Mouse (Mus musculus) kidney, embryonic 15.5 days (tissue): ENCODE measurements around the gene Rspry1. TPM values are rescaled to one million over a fixed set of nuclear protein-coding genes. Genes with fewer than 3 reads are reported as not detected.
A peak's percentile ranks its signal among the peaks of the same experiment; 100 is the strongest.

Source experiments
- ATAC-seq: fragments of 200-750 bp; cut with Nextera tagmentation; replicated peaks from 2 replicates; pipeline ENCODE4 v1.8.0; 2017; ENCODE audit warnings: moderate TSS enrichment; ENCODE audit not compliant: low FRiP score
- H3K27ac ChIP-seq: fragments of 300-500 bp; sonication (generic); 2 replicates; pipeline ENCODE4 v1.5.1; 2015; ENCODE audit warnings: mild to moderate bottlenecking, inconsistent platforms
- H3K27me3 ChIP-seq: fragments of 300-500 bp; sonication (generic); 2 replicates; pipeline ENCODE4 v1.6.1; 2015; ENCODE audit warnings: inconsistent platforms
- H3K36me3 ChIP-seq: fragments of 300-500 bp; sonication (generic); 2 replicates; pipeline ENCODE4 v1.6.1; 2015; ENCODE audit warnings: inconsistent platforms
- H3K4me1 ChIP-seq: fragments of 300-500 bp; sonication (generic); 2 replicates; pipeline ENCODE4 v1.6.1; 2015; ENCODE audit warnings: inconsistent platforms
- H3K4me2 ChIP-seq: fragments of 300-500 bp; sonication (generic); 2 replicates; pipeline ENCODE4 v1.6.1; 2015; ENCODE audit warnings: moderate library complexity, mild to moderate bottlenecking, inconsistent platforms
- H3K4me3 ChIP-seq: fragments of 300-500 bp; sonication (generic); replicated peaks from 2 replicates; pipeline ENCODE4 v1.5.1; 2015; ENCODE audit warnings: mild to moderate bottlenecking, inconsistent platforms
- H3K9ac ChIP-seq: fragments of 300-500 bp; sonication (generic); 2 replicates; pipeline ENCODE4 v1.6.1; 2015; ENCODE audit warnings: mild to moderate bottlenecking, inconsistent platforms
- H3K9me3 ChIP-seq: fragments of 300-500 bp; sonication (generic); replicated peaks from 2 replicates; pipeline ENCODE4 v1.6.1; 2016; ENCODE audit warnings: inconsistent platforms
- WGBS: fragments of 180-500 bp; shearing (Covaris S2); methylation state at CpG from one replicate; pipeline ENCODE4 v1.1.7; 2015; ENCODE audit warnings: mixed read lengths; 5-methylcytosine and 5-hydroxymethylcytosine counted together
- polyA plus RNA-seq: library from polyadenylated mRNA; unstranded; fragments of >200 nt; fragmentation: Nextera tagmentation; extraction: Ambion mirVana; gene quantifications from 2 replicates; pipeline ENCODE4 v1.2.1, GENCODE M21; 2015

The Rspry1 gene
- polyA plus RNA-seq, 1 experiment from 2014 or later, result 39.8 TPM

DNA sequence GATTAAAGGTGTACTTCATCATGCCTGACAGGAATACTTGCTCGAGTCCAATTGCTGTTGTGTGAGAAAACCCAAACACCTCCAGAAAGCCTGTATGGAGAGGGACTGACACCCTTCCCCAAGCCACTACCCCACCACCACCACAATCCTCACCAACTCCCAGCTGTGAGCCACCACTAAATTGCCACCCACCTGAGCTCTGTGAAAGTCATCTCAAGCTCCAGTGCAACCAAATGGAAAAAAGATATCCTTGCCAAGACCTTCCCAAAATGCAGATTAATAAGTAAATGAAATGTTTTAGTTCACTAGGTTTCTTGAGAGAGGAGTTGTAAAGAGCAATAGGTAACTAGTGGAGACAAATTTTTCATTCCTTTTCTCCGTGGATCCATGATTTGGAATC, 63.0 kb downstream of the Rspry1 start:
- Histone ChIP-seq H3K9me3 (no peaks in the 10 kb centered on the region), H3K27ac (no peak overlapping the region), H3K27me3 (no peaks in the 10 kb centered on the region), H3K4me1 (peaks cover 14% of the 10 kb centered on the region), H3K4me3 (no peak overlapping the region), H3K9ac (no peak overlapping the region), H3K36me3 (peaks cover 20% of the 10 kb centered on the region), H3K4me2 (no peak overlapping the region)
- 72% methylated on average over 2 of the region's 2 CpGs for WGBS
- no peak for ATAC-seq

DNA sequence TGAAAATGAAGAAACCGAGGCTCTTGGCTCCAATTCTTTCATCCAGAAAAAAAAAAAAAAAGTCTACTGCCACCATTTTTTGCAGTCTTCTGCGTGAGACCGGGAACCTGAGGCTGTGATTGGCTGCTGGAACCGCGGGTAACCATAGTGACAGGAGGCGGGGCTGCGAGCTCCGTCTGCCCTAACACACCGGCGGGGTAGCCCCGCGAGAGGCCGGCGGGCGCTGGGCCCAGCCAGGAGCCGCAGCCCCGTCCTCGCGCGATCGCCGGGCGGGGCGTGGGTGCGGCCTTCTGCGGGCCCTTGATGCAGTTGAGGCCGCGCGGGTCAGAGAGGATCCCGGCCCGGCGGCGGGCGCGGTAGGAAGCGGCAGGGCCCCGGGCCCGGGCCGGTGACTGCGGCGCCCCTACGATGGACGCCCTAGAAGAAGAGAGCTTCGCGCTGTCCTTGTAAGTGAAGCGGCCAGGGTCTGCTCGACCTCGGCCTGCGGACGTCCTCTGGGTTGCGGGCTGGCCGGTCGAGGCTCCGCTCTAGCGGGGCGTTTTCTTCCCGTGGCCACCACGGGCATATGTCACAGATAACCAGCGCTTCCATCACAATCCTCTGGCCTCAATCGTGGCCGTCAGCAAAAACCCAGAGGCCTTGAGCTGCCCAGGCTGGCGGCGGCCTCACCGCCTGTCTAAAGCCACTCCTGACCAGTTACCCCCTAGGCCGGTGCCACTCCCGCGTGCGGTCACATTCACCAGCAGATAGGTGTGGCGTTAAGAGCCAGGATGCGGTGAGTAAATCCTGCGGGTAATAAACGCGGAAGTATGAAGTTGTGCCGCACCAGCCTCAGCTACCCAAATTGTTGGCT, 64.9 kb downstream of the Rspry1 start, which contains the start of gene Arl2bp:
Arl2bp (plus strand) TSS at position 145 of the 853 bp plus-strand sequence.
- peak; percentile 99 for ATAC-seq
- peaks cover 34% of the 10 kb centered on the region for H3K36me3 ChIP-seq
- H3K9me3 ChIP-seq, result no peaks in the 10 kb centered on the region
- H3K27ac ChIP-seq, result peak within 1 kb of the TSS; percentile 81
- peak within 1 kb of the TSS; percentile 90 for H3K4me3 ChIP-seq
- H3K4me2 ChIP-seq, result peak within 1 kb of the TSS; percentile 77
- peaks cover 14% of the 10 kb centered on the region for H3K4me1 ChIP-seq
- H3K9ac ChIP-seq, result peak within 1 kb of the TSS; percentile 79
- H3K27me3 ChIP-seq, result no peaks in the 10 kb centered on the region
- under 1% methylated on average over 74 of the region's 74 CpGs for WGBS

DNA sequence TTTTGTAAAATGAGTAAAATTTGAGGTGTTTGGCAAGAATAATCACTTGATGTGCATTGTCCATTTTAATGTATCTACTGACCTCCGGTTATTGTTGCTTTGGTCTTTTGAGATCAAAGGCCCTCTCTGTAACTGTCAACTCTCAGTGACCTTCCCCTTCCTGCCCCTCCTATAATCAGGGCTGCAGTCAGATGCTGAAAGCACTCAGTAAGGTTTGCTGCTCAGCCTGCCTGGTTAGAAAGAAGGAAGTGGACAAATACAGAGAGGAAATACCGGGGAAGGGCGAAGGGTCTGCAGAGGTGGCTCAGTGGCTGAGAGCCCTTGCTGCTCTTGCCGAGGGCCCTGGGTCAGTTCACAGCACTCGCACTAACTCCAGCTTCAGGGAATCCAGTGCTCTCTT, 72.6 kb downstream of the Rspry1 start:
- Histone ChIP-seq H3K9ac (no peak overlapping the region), H3K4me1 (no peaks in the 10 kb centered on the region; the same call in 1 of the 2 replicates), H3K27ac (peak overlapping the region; percentile 45; the same call in 1 of the 2 replicates), H3K4me2 (no peak overlapping the region), H3K9me3 (no peaks in the 10 kb centered on the region), H3K4me3 (no peak overlapping the region), H3K27me3 (no peaks in the 10 kb centered on the region), H3K36me3 (peaks cover 54% of the 10 kb centered on the region)
- ATAC-seq, result no peak
- 69% methylated on average over 5 of the region's 5 CpGs for WGBS

DNA sequence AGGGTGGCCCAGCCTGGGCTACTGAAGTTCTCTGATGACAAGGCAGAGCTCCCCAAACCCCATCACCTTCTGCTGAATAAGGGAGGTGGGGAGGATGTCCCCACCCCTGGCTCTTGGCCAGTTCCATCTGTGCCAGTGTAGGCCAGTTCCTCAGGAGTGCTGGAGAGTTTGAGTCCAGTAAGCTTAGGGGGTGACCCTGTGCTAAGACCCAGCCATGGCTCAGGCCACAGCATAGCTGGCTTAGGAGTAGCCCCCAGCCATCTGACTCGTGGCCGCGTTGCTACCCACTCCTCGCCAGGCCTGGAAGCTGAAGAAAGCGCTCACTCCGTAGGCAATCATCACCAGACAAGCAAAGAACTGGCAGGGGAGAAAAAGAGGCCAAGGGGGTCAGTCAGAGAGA, 74.2 kb downstream of the Rspry1 start:
- no peak for ATAC-seq
- Histone ChIP-seq H3K9me3 (0 out of 2 replicates have a peak, but pooled peaks cover 2% of the 10 kb centered on the region), H3K9ac (no peak overlapping the region), H3K4me2 (no peak overlapping the region), H3K27me3 (no peaks in the 10 kb centered on the region), H3K36me3 (peaks cover 42% of the 10 kb centered on the region), H3K27ac (no peak overlapping the region), H3K4me3 (no peak overlapping the region), H3K4me1 (no peaks in the 10 kb centered on the region; the same call in 1 of the 2 replicates)
- WGBS, result 83% methylated on average over 6 of the region's 6 CpGs

DNA sequence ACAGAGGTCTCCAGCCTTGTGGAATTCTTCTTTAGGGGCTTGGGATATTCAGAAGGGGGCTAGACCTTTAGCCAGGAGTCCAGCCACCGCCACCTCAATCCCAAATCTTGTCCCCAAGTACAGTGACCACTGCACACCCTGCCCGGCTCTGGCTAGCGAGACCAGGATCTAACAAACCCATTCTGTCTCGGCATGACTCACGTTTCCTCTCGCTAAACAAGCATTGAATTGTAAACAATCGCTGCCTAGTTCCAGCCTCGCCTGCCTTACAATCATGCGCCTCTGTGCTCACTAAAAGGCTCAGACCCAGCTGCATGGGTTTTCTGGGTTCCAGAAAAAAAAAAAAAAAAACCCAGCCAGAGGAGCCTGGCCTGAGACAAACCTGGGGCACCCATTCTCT, 76.8 kb downstream of the Rspry1 start:
- peaks cover 15% of the 10 kb centered on the region for H3K36me3 ChIP-seq
- H3K9me3 ChIP-seq, result 0 out of 2 replicates have a peak, but pooled peaks cover 2% of the 10 kb centered on the region
- H3K9ac ChIP-seq, result no peak overlapping the region
- no peak overlapping the region for H3K4me2 ChIP-seq
- H3K27me3 ChIP-seq, result no peaks in the 10 kb centered on the region
- H3K4me1 ChIP-seq, result no peaks in the 10 kb centered on the region; the same call in 1 of the 2 replicates
- WGBS, result 50% methylated on average over 9 of the region's 9 CpGs
- ATAC-seq, result no peak
- no peak overlapping the region for H3K4me3 ChIP-seq
- H3K27ac ChIP-seq, result peak overlapping the region; percentile 66

DNA sequence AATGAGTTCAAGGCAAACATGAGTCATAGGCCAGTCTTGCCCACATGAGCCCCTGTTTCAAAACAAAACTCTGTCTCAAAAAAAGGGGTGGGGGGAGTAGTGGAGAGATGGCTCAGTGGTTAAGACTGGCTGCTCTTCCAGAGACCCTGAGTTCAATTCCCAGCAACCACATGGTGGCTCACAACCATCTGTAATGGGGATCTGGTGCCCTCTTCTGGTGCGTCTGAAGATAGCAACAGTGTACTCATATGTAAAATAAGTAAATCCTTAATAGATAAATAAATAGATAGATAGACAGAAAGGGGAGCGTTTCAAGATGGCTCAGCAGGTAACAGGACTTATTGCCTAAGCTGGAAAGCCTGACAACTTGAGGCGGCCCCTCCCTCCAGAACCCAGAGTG, 78.7 kb downstream of the Rspry1 start:
- no peaks in the 10 kb centered on the region for H3K27me3 ChIP-seq

DNA sequence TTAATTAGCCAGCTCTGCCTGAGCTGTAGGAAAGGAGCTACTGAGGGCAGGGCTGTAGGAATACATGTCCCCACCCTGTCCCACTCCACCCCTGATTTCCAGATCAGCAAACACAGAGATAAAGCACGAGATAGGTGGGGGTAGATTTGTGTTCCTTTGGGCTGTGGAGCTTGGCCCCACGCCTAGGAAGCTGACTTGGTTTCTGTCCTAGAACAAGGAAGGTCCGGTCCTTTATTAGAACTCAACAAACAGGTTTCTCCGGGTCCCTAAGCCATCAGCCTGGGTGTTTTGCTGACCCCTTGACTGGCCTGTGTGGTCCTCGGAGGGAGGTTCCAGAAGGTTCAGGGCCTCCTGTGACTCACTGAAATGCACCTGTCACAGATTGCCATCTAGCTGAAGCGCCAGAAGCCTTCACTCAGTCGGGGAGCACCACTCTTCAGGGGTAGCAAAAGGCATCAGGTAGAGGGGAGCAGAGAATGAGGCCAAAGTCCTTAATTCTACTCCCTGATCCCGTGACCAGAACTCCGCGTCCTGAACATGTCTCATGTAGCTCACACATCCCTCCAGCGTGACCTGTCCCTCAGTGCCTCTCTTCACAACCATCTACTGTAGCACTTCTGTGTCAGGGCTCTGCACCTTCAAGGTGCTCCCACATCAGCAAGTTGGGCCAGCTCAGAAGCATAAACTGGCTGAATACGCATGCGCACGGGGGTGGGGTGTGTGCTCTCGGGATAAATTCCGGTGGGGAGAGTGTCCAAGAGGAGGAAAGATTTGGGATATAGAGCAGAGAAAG, 81.2 kb downstream of the Rspry1 start:
- no peaks in the 10 kb centered on the region; the same call in 1 of the 2 replicates for H3K4me1 ChIP-seq
- H3K36me3 ChIP-seq, result no peaks in the 10 kb centered on the region
- H3K27ac ChIP-seq, result peak overlapping the region; percentile 70
- 77% methylated on average over 16 of the region's 16 CpGs for WGBS
- no peak overlapping the region for H3K4me2 ChIP-seq
- no peaks in the 10 kb centered on the region for H3K27me3 ChIP-seq
- ATAC-seq, result peak; percentile 66
- no peak overlapping the region for H3K9ac ChIP-seq
- no peak overlapping the region for H3K4me3 ChIP-seq
- H3K9me3 ChIP-seq, result 0 out of 2 replicates have a peak, but pooled peaks cover 2% of the 10 kb centered on the region

More for the DNA sequence above, 78.7 kb downstream of the Rspry1 start:
- Histone ChIP-seq H3K9me3 (0 out of 2 replicates have a peak, but pooled peaks cover 2% of the 10 kb centered on the region), H3K36me3 (no peaks in the 10 kb centered on the region), H3K4me2 (no peak overlapping the region), H3K4me1 (no peaks in the 10 kb centered on the region; the same call in 1 of the 2 replicates), H3K9ac (no peak overlapping the region), H3K27ac (no peak overlapping the region), H3K4me3 (no peak overlapping the region)
- WGBS, result 88% methylated on average over 3 of the region's 3 CpGs
- ATAC-seq, result no peak

DNA sequence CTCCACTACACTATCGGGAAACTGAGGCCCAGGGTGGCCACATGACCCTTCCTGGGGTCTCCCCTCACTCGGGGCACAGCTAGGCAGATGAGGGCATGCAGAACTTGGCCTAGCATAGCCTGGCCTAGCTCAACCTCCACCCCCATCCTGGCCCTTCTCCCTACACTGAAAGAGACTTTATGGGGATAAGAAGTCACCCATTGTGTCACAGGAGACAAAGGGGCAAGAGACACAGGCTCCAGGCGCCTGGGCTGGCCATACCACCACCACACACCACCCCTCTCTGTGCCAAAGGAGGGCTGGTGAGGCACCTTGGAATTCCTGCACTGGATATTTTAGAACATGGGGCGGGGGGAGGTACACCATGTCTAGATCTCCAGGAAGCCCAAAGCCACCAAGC, 82.5 kb downstream of the Rspry1 start:
- Histone ChIP-seq H3K4me3 (no peak overlapping the region), H3K9me3 (0 out of 2 replicates have a peak, but pooled peaks cover 2% of the 10 kb centered on the region), H3K4me1 (no peaks in the 10 kb centered on the region), H3K27me3 (no peaks in the 10 kb centered on the region), H3K36me3 (no peaks in the 10 kb centered on the region), H3K27ac (no peak overlapping the region), H3K4me2 (no peak overlapping the region), H3K9ac (no peak overlapping the region)
- WGBS, result 86% methylated on average over 4 of the region's 4 CpGs
- no peak for ATAC-seq

DNA sequence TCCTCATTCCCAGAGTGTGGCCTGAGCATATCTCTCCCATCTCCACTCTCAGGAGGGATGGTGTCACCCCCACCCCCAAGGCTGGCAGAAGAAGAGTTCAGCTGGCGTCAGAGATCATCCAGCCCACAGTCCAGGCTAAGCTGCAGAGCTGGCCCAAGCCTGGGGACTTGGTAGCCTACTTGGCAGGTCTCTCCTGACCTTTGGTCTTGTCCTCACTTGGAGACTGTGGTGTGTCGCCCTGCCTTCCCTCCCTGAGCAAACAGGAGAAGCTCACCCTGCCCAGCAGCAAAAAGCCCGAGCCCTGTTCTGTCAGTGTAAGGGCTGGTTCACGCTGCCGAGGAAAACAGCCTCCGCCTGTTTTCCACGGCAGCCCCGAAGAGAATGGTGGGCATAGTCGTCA, 84.2 kb downstream of the Rspry1 start:
- ATAC-seq, result no peak
- Histone ChIP-seq H3K4me3 (no peak overlapping the region), H3K36me3 (no peaks in the 10 kb centered on the region), H3K4me1 (no peaks in the 10 kb centered on the region), H3K9ac (no peak overlapping the region), H3K27ac (no peak overlapping the region), H3K9me3 (no peaks in the 10 kb centered on the region), H3K4me2 (no peak overlapping the region), H3K27me3 (no peaks in the 10 kb centered on the region)
- WGBS, result 64% methylated on average over 9 of the region's 9 CpGs

DNA sequence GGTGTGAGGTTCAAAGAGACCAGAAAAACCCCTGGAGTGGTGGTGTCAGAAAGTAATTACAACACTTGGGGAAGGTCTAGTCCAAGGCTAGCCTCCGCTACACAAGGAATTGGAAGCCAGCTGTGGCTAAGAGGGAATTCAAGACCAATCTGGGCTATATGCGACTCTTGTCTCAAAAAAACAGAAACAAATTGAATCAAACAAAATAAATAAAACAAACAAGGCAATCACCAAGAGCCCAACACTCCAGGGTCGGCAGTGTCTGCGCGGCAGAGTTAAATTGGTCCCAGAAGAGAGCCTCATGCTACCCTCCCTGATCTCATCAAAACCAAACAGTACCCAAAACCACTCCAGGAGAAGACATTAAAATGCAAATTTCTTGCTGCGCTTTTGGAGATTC, 93.0 kb downstream of the Rspry1 start:
- WGBS, result 5% methylated on average over 6 of the region's 6 CpGs
- Histone ChIP-seq H3K4me3 (peak overlapping the region; percentile 50), H3K4me1 (peaks cover 21% of the 10 kb centered on the region), H3K27me3 (peaks cover 65% of the 10 kb centered on the region), H3K9me3 (no peaks in the 10 kb centered on the region), H3K36me3 (no peaks in the 10 kb centered on the region), H3K4me2 (peak overlapping the region; percentile 75), H3K9ac (no peak overlapping the region), H3K27ac (no peak overlapping the region)
- ATAC-seq, result no peak

DNA sequence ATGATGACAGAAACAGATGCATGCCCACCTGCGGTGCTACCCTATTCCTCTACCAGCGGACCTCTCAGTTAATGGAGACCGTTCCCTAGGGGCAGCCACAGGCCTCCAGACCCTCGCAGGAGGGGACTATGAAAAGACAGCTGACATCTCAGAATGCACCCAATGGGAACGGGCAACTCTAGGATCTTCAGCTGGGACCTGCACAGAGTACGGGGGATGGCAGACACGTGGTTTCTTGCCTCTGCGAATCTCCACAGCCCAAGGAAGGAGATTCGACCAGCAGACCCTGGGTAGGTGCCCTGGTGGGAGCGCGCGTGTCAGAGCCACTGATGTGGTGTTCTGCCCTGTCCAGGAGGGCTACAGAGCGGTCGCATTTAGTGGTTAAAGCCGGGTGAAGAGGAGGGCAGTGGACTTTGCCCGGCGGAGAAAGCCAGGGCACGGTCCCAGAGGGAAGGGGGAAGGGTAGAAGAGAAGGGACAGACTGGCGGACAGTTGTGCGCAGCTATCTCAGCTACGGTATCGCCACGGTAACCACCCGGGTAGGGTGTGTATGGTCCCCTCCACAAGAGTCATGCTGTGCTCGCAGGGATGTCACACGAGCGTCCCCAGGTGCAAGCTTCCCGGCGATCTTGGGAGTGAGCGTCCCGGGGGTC, 93.7 kb downstream of the Rspry1 start:
- Histone ChIP-seq H3K27ac (no peak overlapping the region), H3K4me3 (peak overlapping the region; percentile 50), H3K4me2 (peak overlapping the region; percentile 75), H3K27me3 (peaks cover 65% of the 10 kb centered on the region), H3K4me1 (peaks cover 21% of the 10 kb centered on the region), H3K36me3 (no peaks in the 10 kb centered on the region), H3K9ac (peak overlapping the region; percentile 38), H3K9me3 (no peaks in the 10 kb centered on the region)
- peak; percentile 68 for ATAC-seq
- WGBS, result 1% methylated on average over 31 of the region's 31 CpGs
